Mouse (Mus musculus) hindbrain, embryonic 10.5 days (tissue): ENCODE data around the gene Dbndd2. TPM values are rescaled to one million over a fixed set of nuclear protein-coding genes. Genes with fewer than 3 reads are reported as not detected.

Experiments
- DNase-seq: peaks from one replicate; pipeline ENCODE4 v3.0.0-alpha.2; 2017; ENCODE audit warnings: low spot score
- H3K27ac ChIP-seq: fragments of 300-500 bp; sonication (generic); 2 replicates; pipeline ENCODE4 v1.5.1; 2016; ENCODE audit warnings: mild to moderate bottlenecking, moderate library complexity
- H3K27me3 ChIP-seq: fragments of 300-500 bp; sonication (generic); 2 replicates; pipeline ENCODE4 v1.6.1; 2016; ENCODE audit warnings: mild to moderate bottlenecking; ENCODE audit not compliant: poor library complexity, insufficient read depth, severe bottlenecking
- H3K36me3 ChIP-seq: fragments of 300-500 bp; sonication (generic); 2 replicates; pipeline ENCODE4 v1.6.1; 2016; ENCODE audit warnings: mild to moderate bottlenecking, moderate library complexity
- H3K4me1 ChIP-seq: fragments of 300-500 bp; sonication (generic); replicated peaks from 2 replicates; pipeline ENCODE4 v1.6.1; 2016; ENCODE audit warnings: mild to moderate bottlenecking
- H3K4me3 ChIP-seq: fragments of 300-500 bp; sonication (generic); 2 replicates; pipeline ENCODE4 v1.5.1; 2016; ENCODE audit warnings: mild to moderate bottlenecking, moderate library complexity
- H3K9me3 ChIP-seq: fragments of 300-500 bp; sonication (generic); 2 replicates; pipeline ENCODE4 v1.6.1; 2016; ENCODE audit warnings: mild to moderate bottlenecking, moderate library complexity
- WGBS: fragments of 180-500 bp; shearing (Covaris S2); methylation state at CpG from one replicate; pipeline ENCODE4 v1.1.7; 2016; 5-methylcytosine and 5-hydroxymethylcytosine counted together
- polyA plus RNA-seq: library from polyadenylated mRNA; unstranded; fragments of >200 nt; fragmentation: Nextera tagmentation; extraction: Ambion mirVana; gene quantifications from 2 replicates; pipeline ENCODE4 v1.2.1, GENCODE M21; 2016

The Dbndd2 gene
- polyA plus RNA-seq, 1 experiment from 2014 or later, result 3.3 TPM

GRCm38 (mm10) chr2:164456864-164457300 is 29.0 kb upstream of the Dbndd2 start, which contains the start of gene Sys1:
Sys1 (plus strand) TSS chr2:164456964.
- peak; percentile 20 for DNase-seq
- H3K27me3 ChIP-seq, result 0 out of 2 replicates have a peak, but pooled peaks cover 6% of the 10 kb centered on the region
- no peaks in the 10 kb centered on the region for H3K9me3 ChIP-seq
- H3K4me3 ChIP-seq, result peak within 1 kb of the TSS; percentile 29
- WGBS, result 2% methylated on average over 7 of the region's 7 CpGs
- H3K4me1 ChIP-seq, result peaks cover 37% of the 10 kb centered on the region
- H3K27ac ChIP-seq, result peak within 1 kb of the TSS; percentile 85
- no peaks in the 10 kb centered on the region for H3K36me3 ChIP-seq

- Histone ChIP-seq H3K36me3 (no peaks in the 10 kb centered on the region), H3K4me3 (no peak overlapping the region), H3K27me3 (0 out of 2 replicates have a peak, but pooled peaks cover 4% of the 10 kb centered on the region), H3K27ac (peak overlapping the region; percentile 85; the same call in 1 of the 2 replicates), H3K9me3 (no peaks in the 10 kb centered on the region), H3K4me1 (peaks cover 41% of the 10 kb centered on the region)
- 73% methylated on average over 7 of the region's 7 CpGs for WGBS
- no peak for DNase-seq
Observed at GRCm38 (mm10) chr2:164457942-164458341, 28.0 kb upstream of the Dbndd2 start.

- Histone ChIP-seq H3K27ac (no peak overlapping the region), H3K27me3 (no peaks in the 10 kb centered on the region), H3K4me1 (peaks cover 44% of the 10 kb centered on the region), H3K4me3 (no peak overlapping the region), H3K9me3 (no peaks in the 10 kb centered on the region), H3K36me3 (peaks cover 5% of the 10 kb centered on the region)
- 89% methylated on average over 8 of the region's 8 CpGs for WGBS
- no peak for DNase-seq
Observed at GRCm38 (mm10) chr2:164458535-164458934, 27.4 kb upstream of the Dbndd2 start.

- no peaks in the 10 kb centered on the region for H3K27me3 ChIP-seq
- under 1% methylated on average over 78 of the region's 79 CpGs for WGBS
- H3K4me1 ChIP-seq, result peaks cover 37% of the 10 kb centered on the region
- peaks cover 29% of the 10 kb centered on the region for H3K36me3 ChIP-seq
- peak within 1 kb of the TSS; percentile 93 for H3K27ac ChIP-seq
- peak within 1 kb of the TSS; percentile 92 for H3K4me3 ChIP-seq
- DNase-seq, result peak; percentile 97
- no peaks in the 10 kb centered on the region for H3K9me3 ChIP-seq
Observed at GRCm38 (mm10) chr2:164460745-164461551, 25.0 kb upstream of the Dbndd2 start, which contains the start of gene Gm20458. Gm20458 (plus strand) TSS chr2:164460967.

GRCm38 (mm10) chr2:164465161-164465560 is 20.7 kb upstream of the Dbndd2 start:
- peaks cover 47% of the 10 kb centered on the region for H3K36me3 ChIP-seq

GRCm38 (mm10) chr2:164466787-164467186 is 19.1 kb upstream of the Dbndd2 start:
- Histone ChIP-seq H3K4me1 (peaks cover 14% of the 10 kb centered on the region), H3K27me3 (no peaks in the 10 kb centered on the region), H3K9me3 (no peaks in the 10 kb centered on the region), H3K27ac (no peak overlapping the region), H3K4me3 (no peak overlapping the region), H3K36me3 (peaks cover 51% of the 10 kb centered on the region)
- WGBS, result 86% methylated on average over 5 of the region's 5 CpGs
- DNase-seq, result no peak

More at GRCm38 (mm10) chr2:164465161-164465560, 20.7 kb upstream of the Dbndd2 start:
- Histone ChIP-seq H3K4me3 (no peak overlapping the region), H3K9me3 (no peaks in the 10 kb centered on the region), H3K27me3 (no peaks in the 10 kb centered on the region), H3K4me1 (peaks cover 22% of the 10 kb centered on the region), H3K27ac (no peak overlapping the region)
- no peak for DNase-seq

- Histone ChIP-seq H3K4me1 (no peaks in the 10 kb centered on the region), H3K27ac (no peak overlapping the region), H3K4me3 (no peak overlapping the region), H3K9me3 (no peaks in the 10 kb centered on the region), H3K36me3 (peaks cover 42% of the 10 kb centered on the region), H3K27me3 (no peaks in the 10 kb centered on the region)
- WGBS, result 30% methylated on average over 10 of the region's 10 CpGs
- peak; percentile 52 for DNase-seq
Observed at GRCm38 (mm10) chr2:164470254-164470653, 15.7 kb upstream of the Dbndd2 start.

GRCm38 (mm10) chr2:164473624-164474023 is 12.3 kb upstream of the Dbndd2 start, which contains the start of gene Trp53tg5:
Trp53tg5 (minus strand) TSS chr2:164473724.
- WGBS, result 86% methylated on average over 6 of the region's 6 CpGs
- Histone ChIP-seq H3K4me3 (no peak within 1 kb of the TSS), H3K36me3 (peaks cover 30% of the 10 kb centered on the region), H3K27ac (no peak within 1 kb of the TSS), H3K4me1 (no peaks in the 10 kb centered on the region), H3K27me3 (no peaks in the 10 kb centered on the region), H3K9me3 (no peaks in the 10 kb centered on the region)
- no peak for DNase-seq

- Histone ChIP-seq H3K27ac (peak overlapping the region; percentile 84), H3K36me3 (peaks cover 7% of the 10 kb centered on the region), H3K27me3 (peaks cover 57% of the 10 kb centered on the region), H3K9me3 (no peaks in the 10 kb centered on the region), H3K4me1 (peaks cover 25% of the 10 kb centered on the region), H3K4me3 (peak overlapping the region; percentile 87)
- WGBS, result under 1% methylated on average over 88 of the region's 90 CpGs
- DNase-seq, result peak; percentile 41
Observed at GRCm38 (mm10) chr2:164486258-164487114, 580 bp downstream of the Dbndd2 start.

- Histone ChIP-seq H3K36me3 (peaks cover 7% of the 10 kb centered on the region), H3K4me3 (peak overlapping the region; percentile 87), H3K9me3 (no peaks in the 10 kb centered on the region), H3K27me3 (peaks cover 57% of the 10 kb centered on the region), H3K4me1 (peaks cover 25% of the 10 kb centered on the region), H3K27ac (peak overlapping the region; percentile 84)
- DNase-seq, result no peak
- WGBS, result 14% methylated on average over 11 of the region's 11 CpGs
Observed at GRCm38 (mm10) chr2:164487115-164487527, 1.2 kb downstream of the Dbndd2 start.

GRCm38 (mm10) chr2:164487812-164488211 is 1.9 kb downstream of the Dbndd2 start:
- peaks cover 25% of the 10 kb centered on the region for H3K4me1 ChIP-seq
- whole genome bisulfite sequencing, result 60% methylated on average over 9 of the region's 9 CpGs
- peaks cover 57% of the 10 kb centered on the region for H3K27me3 ChIP-seq
- DNase-seq, result no peak
- H3K4me3 ChIP-seq, result no peak overlapping the region
- H3K9me3 ChIP-seq, result no peaks in the 10 kb centered on the region
- H3K27ac ChIP-seq, result no peak overlapping the region
- H3K36me3 ChIP-seq, result peaks cover 7% of the 10 kb centered on the region

- Histone ChIP-seq H3K4me1 (peaks cover 21% of the 10 kb centered on the region), H3K9me3 (no peaks in the 10 kb centered on the region), H3K4me3 (no peak overlapping the region), H3K36me3 (peaks cover 7% of the 10 kb centered on the region), H3K27ac (no peak overlapping the region), H3K27me3 (peaks cover 5% of the 10 kb centered on the region)
- WGBS, result 47% methylated on average over 2 of the region's 2 CpGs
- DNase-seq, result no peak
Observed at GRCm38 (mm10) chr2:164494126-164494525, 8.2 kb downstream of the Dbndd2 start.
